Mouse (Mus musculus) stomach, embryonic 16.5 days (tissue): ENCODE measurements at regions not wholly inside any gene's neighbourhood (a gene's known extent, or its start where the extent isn't known, plus 50 kb on each side); places are given as distances from the start of the nearest gene placed in this dataset.
A peak's percentile ranks its signal among the peaks of the same experiment; 100 is the strongest.

Experiments
- ATAC-seq: fragments of 200-750 bp; cut with Nextera tagmentation; 2 replicates; pipeline ENCODE4 v1.8.0; 2017; ENCODE audit warnings: moderate number of reproducible peaks, moderate TSS enrichment; ENCODE audit not compliant: insufficient read depth, low FRiP score
- H3K27ac ChIP-seq: fragments of 300-500 bp; sonication (generic); 2 replicates; pipeline ENCODE4 v1.5.1; 2014; ENCODE audit warnings: low read length
- H3K27me3 ChIP-seq: fragments of 300-500 bp; sonication (generic); 2 replicates; pipeline ENCODE4 v1.6.1; 2014; ENCODE audit warnings: low read length, control low read depth, mixed read lengths; ENCODE audit not compliant: control insufficient read depth, insufficient read depth
- H3K36me3 ChIP-seq: fragments of 300-500 bp; sonication (generic); 2 replicates; pipeline ENCODE4 v1.6.1; 2014; ENCODE audit warnings: low read length; ENCODE audit not compliant: control insufficient read depth, insufficient read depth
- H3K4me1 ChIP-seq: fragments of 300-500 bp; sonication (generic); 2 replicates; pipeline ENCODE4 v1.6.1; 2014; ENCODE audit warnings: low read length, control low read depth, mixed read lengths; ENCODE audit not compliant: control insufficient read depth, insufficient read depth
- H3K4me2 ChIP-seq: fragments of 300-500 bp; sonication (generic); 2 replicates; pipeline ENCODE4 v1.6.1; 2014; ENCODE audit warnings: low read depth, low read length, mixed read lengths
- H3K4me3 ChIP-seq: fragments of 300-500 bp; sonication (generic); replicated peaks from 2 replicates; pipeline ENCODE4 v1.5.1; 2014; ENCODE audit warnings: mild to moderate bottlenecking, low read length
- H3K9ac ChIP-seq: fragments of 300-500 bp; sonication (generic); 2 replicates; pipeline ENCODE4 v1.6.1; 2014; ENCODE audit warnings: low read length
- H3K9me3 ChIP-seq: fragments of 300-500 bp; sonication (generic); replicated peaks from 2 replicates; pipeline ENCODE4 v1.6.1; 2016; ENCODE audit warnings: low read length, control low read depth; ENCODE audit not compliant: control insufficient read depth
- WGBS: fragments of 180-500 bp; shearing (Covaris S2); extraction: QIAGEN DNeasy Blood & Tissue Kit; methylation state at CpG from one replicate; pipeline ENCODE4 v1.1.7; 2014; 5-methylcytosine and 5-hydroxymethylcytosine counted together

GRCm38 (mm10) chr4:83984671-83985391, 459.5 kb downstream of the Ccdc171 start:
- Histone ChIP-seq H3K4me3 (no peak overlapping the region), H3K36me3 (no peaks in the 10 kb centered on the region), H3K9me3 (no peaks in the 10 kb centered on the region; the same call in 1 of the 2 replicates), H3K4me2 (no peak overlapping the region), H3K27ac (peak overlapping the region; percentile 29), H3K27me3 (no peaks in the 10 kb centered on the region), H3K9ac (no peak overlapping the region), H3K4me1 (peaks cover 6% of the 10 kb centered on the region; the same call in 1 of the 2 replicates)
- WGBS: 77% methylated on average over 15 of the region's 15 CpGs
- peak; percentile 52; the same call in 1 of the 2 replicates for ATAC-seq

- no peak for ATAC-seq
- Histone ChIP-seq H3K9me3 (no peaks in the 10 kb centered on the region; the same call in 1 of the 2 replicates), H3K4me1 (peaks cover 11% of the 10 kb centered on the region; the same call in 1 of the 2 replicates), H3K9ac (no peak overlapping the region), H3K4me2 (no peak overlapping the region), H3K4me3 (no peak overlapping the region), H3K36me3 (no peaks in the 10 kb centered on the region), H3K27me3 (no peaks in the 10 kb centered on the region), H3K27ac (no peak overlapping the region; the same call in 1 of the 2 replicates)
- 96% methylated on average over 5 of the region's 5 CpGs for WGBS
Measured at GRCm38 (mm10) chr4:83985451-83985850, 460.1 kb downstream of the Ccdc171 start.

GRCm38 (mm10) chr4:83986951-83987822, 461.8 kb downstream of the Ccdc171 start:
- Histone ChIP-seq H3K9me3 (no peaks in the 10 kb centered on the region), H3K27me3 (no peaks in the 10 kb centered on the region), H3K4me3 (no peak overlapping the region), H3K4me2 (no peak overlapping the region), H3K4me1 (peaks cover 15% of the 10 kb centered on the region; the same call in 1 of the 2 replicates), H3K27ac (no peak overlapping the region), H3K36me3 (no peaks in the 10 kb centered on the region), H3K9ac (no peak overlapping the region)
- ATAC-seq: no peak
- 74% methylated on average over 13 of the region's 13 CpGs for WGBS

GRCm38 (mm10) chr4:83987846-83988245, 462.5 kb downstream of the Ccdc171 start:
- Histone ChIP-seq H3K27me3 (no peaks in the 10 kb centered on the region), H3K4me1 (peaks cover 15% of the 10 kb centered on the region; the same call in 1 of the 2 replicates), H3K9me3 (no peaks in the 10 kb centered on the region), H3K36me3 (no peaks in the 10 kb centered on the region), H3K9ac (no peak overlapping the region), H3K27ac (0 out of 2 replicates have a peak overlapping the region, but pooled peaks have one; percentile 49), H3K4me2 (no peak overlapping the region), H3K4me3 (no peak overlapping the region)
- 63% methylated on average over 12 of the region's 12 CpGs for WGBS
- no peak for ATAC-seq

GRCm38 (mm10) chr4:83988314-83988713, 463.0 kb downstream of the Ccdc171 start:
- no peaks in the 10 kb centered on the region for H3K27me3 ChIP-seq
- H3K4me2 ChIP-seq: no peak overlapping the region
- 35% methylated on average over 5 of the region's 5 CpGs for WGBS
- no peak for ATAC-seq
- H3K36me3 ChIP-seq: no peaks in the 10 kb centered on the region
- 0 out of 2 replicates have a peak overlapping the region, but pooled peaks have one; percentile 11 for H3K9ac ChIP-seq
- peaks cover 15% of the 10 kb centered on the region; the same call in 1 of the 2 replicates for H3K4me1 ChIP-seq
- peak overlapping the region; percentile 49 for H3K27ac ChIP-seq
- H3K9me3 ChIP-seq: no peaks in the 10 kb centered on the region
- no peak overlapping the region for H3K4me3 ChIP-seq

GRCm38 (mm10) chr4:83990126-83990989, 465.0 kb downstream of the Ccdc171 start:
- 0 out of 2 replicates have a peak, but pooled peaks have one; percentile 44 for ATAC-seq
- Histone ChIP-seq H3K9me3 (no peaks in the 10 kb centered on the region), H3K9ac (no peak overlapping the region), H3K36me3 (no peaks in the 10 kb centered on the region), H3K4me1 (peaks cover 10% of the 10 kb centered on the region; the same call in 1 of the 2 replicates), H3K4me3 (no peak overlapping the region), H3K27me3 (no peaks in the 10 kb centered on the region), H3K27ac (peak overlapping the region; percentile 54), H3K4me2 (no peak overlapping the region)
- 43% methylated on average over 13 of the region's 13 CpGs for WGBS

GRCm38 (mm10) chr4:83991195-83991594, 465.9 kb downstream of the Ccdc171 start:
- Histone ChIP-seq H3K4me2 (no peak overlapping the region), H3K9me3 (no peaks in the 10 kb centered on the region), H3K27me3 (no peaks in the 10 kb centered on the region), H3K27ac (no peak overlapping the region), H3K9ac (no peak overlapping the region), H3K4me1 (peaks cover 10% of the 10 kb centered on the region; the same call in 1 of the 2 replicates), H3K4me3 (no peak overlapping the region), H3K36me3 (no peaks in the 10 kb centered on the region)
- ATAC-seq: no peak
- WGBS: 27% methylated on average over 4 of the region's 4 CpGs

GRCm38 (mm10) chr4:83997079-83997478, 471.7 kb downstream of the Ccdc171 start:
- ATAC-seq: no peak
- no peak overlapping the region for H3K9ac ChIP-seq
- H3K9me3 ChIP-seq: no peaks in the 10 kb centered on the region
- no peak overlapping the region for H3K4me2 ChIP-seq
- 53% methylated on average over 4 of the region's 4 CpGs for WGBS
- H3K4me3 ChIP-seq: no peak overlapping the region
- H3K36me3 ChIP-seq: no peaks in the 10 kb centered on the region
- no peak overlapping the region for H3K27ac ChIP-seq
- no peaks in the 10 kb centered on the region for H3K27me3 ChIP-seq
- H3K4me1 ChIP-seq: no peaks in the 10 kb centered on the region
